ENCODE assay signal across 12 mouse cellular contexts in the genomic region with DNA sequence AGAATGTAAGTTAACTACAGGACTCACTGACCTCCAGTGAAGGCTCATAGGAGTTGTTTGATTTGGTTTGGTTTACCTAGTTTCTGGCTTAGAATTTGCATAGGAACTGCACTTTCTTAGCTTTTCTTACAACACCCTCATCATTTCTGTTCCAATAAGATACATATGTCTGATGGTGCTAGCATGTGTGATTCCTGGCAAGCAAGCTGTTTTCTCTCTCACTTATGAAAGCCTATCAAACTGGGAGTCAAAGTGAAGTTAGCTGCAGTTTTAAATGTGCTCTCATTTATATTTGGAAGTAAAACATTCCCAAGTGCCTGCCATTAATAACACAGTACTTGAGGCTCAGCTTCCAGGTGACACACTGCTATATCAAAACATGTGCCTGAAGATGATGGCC.
"Had no signal": no experiment of that assay in that cellular context is flagged by ENCODE, and none has a peak within 500 bp of the region (broad histone marks: within the 10 kb centered on the region; RNA-seq: fewer than 3 reads in every experiment).

No protein-coding gene starts in this region.

- DNase-seq: kidney, adult 9 months; kidney, postnatal 25 days; liver, embryonic 13.5 days; lung, adult 2 months; lung, postnatal 14 days; lung, postnatal 4 days; thymus, adult 2 months; thymus, postnatal 14 days; thymus, postnatal 4 days had no signal

- H3K36me3 ChIP-seq: liver, embryonic 13.5 days had no signal

- H3K4me3 ChIP-seq: layer of hippocampus, adult 2 months; liver, embryonic 13.5 days had no signal

- H3K27ac ChIP-seq: kidney, postnatal 0 days; layer of hippocampus, adult 2 months; liver, embryonic 13.5 days had no signal

- H3K4me1 ChIP-seq: liver, embryonic 13.5 days had no signal

- H3K9me3 ChIP-seq: liver, embryonic 13.5 days had no signal

- H3K27me3 ChIP-seq: liver, embryonic 13.5 days had no signal

- H3K4me2 ChIP-seq: liver, embryonic 13.5 days; midbrain, embryonic 11.5 days had no signal

- H3K9ac ChIP-seq: liver, embryonic 13.5 days had no signal
